Mouse (Mus musculus) heart, adult 2 months (tissue): ENCODE measurements around the gene Plscr3. TPM values are rescaled to one million over a fixed set of nuclear protein-coding genes. Genes with fewer than 3 reads are reported as not detected.

Source experiments
- DNase-seq, 2 experiments: peaks; one replicate each; pipeline ENCODE4 v3.0.0; 2021
- H3K27ac ChIP-seq: fragments of 200-600 bp; 2 replicates; pipeline ENCODE4 v1.8.1; 2022
- H3K27me3 ChIP-seq: fragments of 200-500 bp; 2 replicates; pipeline ENCODE4 v1.6.1; 2012; ENCODE audit warnings: mild to moderate bottlenecking, low read length, inconsistent platforms, mixed read lengths; ENCODE audit not compliant: control insufficient read depth, insufficient read depth
- H3K36me3 ChIP-seq: fragments of 200-500 bp; 2 replicates; pipeline ENCODE4 v1.6.1; 2012; ENCODE audit warnings: low read length, inconsistent platforms; ENCODE audit not compliant: control insufficient read depth, insufficient read depth
- H3K4me1 ChIP-seq: fragments of 200-500 bp; 2 replicates; pipeline ENCODE4 v1.6.1; 2011; ENCODE audit warnings: low read length; ENCODE audit not compliant: control insufficient read depth, insufficient read depth
- H3K4me3 ChIP-seq: fragments of 200-600 bp; 2 replicates; pipeline ENCODE4 v1.8.1; 2022
- H3K79me2 ChIP-seq: fragments of 200-500 bp; replicated peaks from 2 replicates; pipeline ENCODE4 v1.6.1; 2012; ENCODE audit warnings: mild to moderate bottlenecking, inconsistent platforms, low read length, moderate library complexity, mixed read lengths; ENCODE audit not compliant: control insufficient read depth, insufficient read depth
- H3K9ac ChIP-seq: fragments of 200-500 bp; 2 replicates; pipeline ENCODE4 v1.6.1; 2012; ENCODE audit warnings: low read depth, mild to moderate bottlenecking, control low read depth, inconsistent platforms, low read length, mixed read lengths
- CTCF ChIP-seq: fragments of 200-600 bp; IDR thresholded peaks from 2 replicates; pipeline ENCODE4 v1.8.1; 2022; ENCODE audit warnings: antibody characterized with exemption, mild to moderate bottlenecking, moderate library complexity
- EP300 ChIP-seq: fragments of 200-500 bp; IDR thresholded peaks from 2 replicates; pipeline ENCODE4 v1.6.1; 2011; ENCODE audit warnings: low read depth, low read length, control low read depth; ENCODE audit not compliant: insufficient read depth
- POLR2A ChIP-seq: fragments of 200-500 bp; IDR thresholded peaks from 2 replicates; pipeline ENCODE4 v1.6.1; 2011; ENCODE audit warnings: mild to moderate bottlenecking, low read depth, low read length, control low read depth; ENCODE audit not compliant: insufficient read depth
- WGBS: fragments of 180-500 bp; shearing (Covaris S2); methylation state at CpG from one replicate; pipeline ENCODE4 v1.1.7; 2018; 5-methylcytosine and 5-hydroxymethylcytosine counted together
- intact Hi-C: fragments of 180-260 bp; cut with DNase I; formaldehyde crosslinking; loops from one replicate; pipeline ENCODE4 v1.15.1; 2025
- polyA plus RNA-seq: library from polyadenylated mRNA; depleted of rRNA; stranded (reverse); fragments of >200 nt; gene quantifications from 2 replicates; pipeline ENCODE4 v1.2.3, GENCODE M21; 2012
- total RNA-seq, 2 experiments: library from RNA; stranded (reverse); gene quantifications; 2 replicates each; pipeline ENCODE4 v1.2.3; 2021

The Plscr3 gene
- total and polyA plus RNA-seq, 3 experiments = 21.2 to 48.3 (median 22.4) TPM

GRCm38 (mm10) chr11:69880506-69880852 lies 34.3 kb downstream of the Plscr3 start:
- peak overlapping the region; percentile 81 for H3K27ac ChIP-seq
- no peaks in the 10 kb centered on the region for H3K27me3 ChIP-seq
- H3K79me2 ChIP-seq = no peaks in the 10 kb centered on the region
- H3K36me3 ChIP-seq = no peaks in the 10 kb centered on the region
- WGBS = under 1% methylated on average over 18 of the region's 18 CpGs
- no peak for TF ChIP-seq POLR2A
- no peak for TF ChIP-seq EP300
- TF ChIP-seq CTCF = peak; percentile 94
- DNase-seq = no peak
- H3K9ac ChIP-seq = peak overlapping the region; percentile 68
- H3K4me3 ChIP-seq = peak overlapping the region; percentile 77
- intact Hi-C loops = loop anchor here (1.0 to 2.0 kb wide), 2 partner anchors 40 to 69 kb away; partner anchors contain the start of gene Eif5a
- peaks cover 6% of the 10 kb centered on the region for H3K4me1 ChIP-seq

- intact Hi-C loops = loop anchor here (1.0 to 2.0 kb wide), 2 partner anchors 40 to 68 kb away; partner anchors contain the start of gene Eif5a
- Histone ChIP-seq H3K4me3 (peak within 1 kb of the TSS; percentile 77), H3K4me1 (peaks cover 5% of the 10 kb centered on the region)
Measured at GRCm38 (mm10) chr11:69880853-69881603, 34.9 kb downstream of the Plscr3 start, which contains the start of gene Kctd11. TSS of gene Kctd11 (minus strand) at chr11:69881406.

GRCm38 (mm10) chr11:69881787-69882670 lies 35.9 kb downstream of the Plscr3 start:
- DNase-seq = no peak
- 63% methylated on average over 21 of the region's 21 CpGs for WGBS
- Histone ChIP-seq H3K27ac (peak overlapping the region; percentile 81), H3K79me2 (no peaks in the 10 kb centered on the region), H3K9ac (peak overlapping the region; percentile 64), H3K36me3 (no peaks in the 10 kb centered on the region), H3K27me3 (no peaks in the 10 kb centered on the region), H3K4me3 (peak overlapping the region; percentile 77), H3K4me1 (peaks cover 3% of the 10 kb centered on the region)
- intact Hi-C loops = loop anchor here (2.0 kb wide), 1 partner anchor 39 kb away; the partner anchor contains the start of gene Eif5a
- TF ChIP-seq EP300 = no peak
- TF ChIP-seq CTCF = no peak
- no peak for TF ChIP-seq POLR2A

More at GRCm38 (mm10) chr11:69880853-69881603, 34.9 kb downstream of the Plscr3 start, which contains the start of gene Kctd11:
- DNase-seq = peak; percentile 96
- Histone ChIP-seq H3K79me2 (no peaks in the 10 kb centered on the region), H3K9ac (peak within 1 kb of the TSS; percentile 68), H3K36me3 (no peaks in the 10 kb centered on the region), H3K27ac (peak within 1 kb of the TSS; percentile 81), H3K27me3 (no peaks in the 10 kb centered on the region)
- peak; percentile 57 for TF ChIP-seq CTCF
- TF ChIP-seq POLR2A = peak; percentile 98
- no peak; the same call in 1 of the 2 replicates for TF ChIP-seq EP300
- under 1% methylated on average over 46 of the region's 46 CpGs for WGBS

DNA sequence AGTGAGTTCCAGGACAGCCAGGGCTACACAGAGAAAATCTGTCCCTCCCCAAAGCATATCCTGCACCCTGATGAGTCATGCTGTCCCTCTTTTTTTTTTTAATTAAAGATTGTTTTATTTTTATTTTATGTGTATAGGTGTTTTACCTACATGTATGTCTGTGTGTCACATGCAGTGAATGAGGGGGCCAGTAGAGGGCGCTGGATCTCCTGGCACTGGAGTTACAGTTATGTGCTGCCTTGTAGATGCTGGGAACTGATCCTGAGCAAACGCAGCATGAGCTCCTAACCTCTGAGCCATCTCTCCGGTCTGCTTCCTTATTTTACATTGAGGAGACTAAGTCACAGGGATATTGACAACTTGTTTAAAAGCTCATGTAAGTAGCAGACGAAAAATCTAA lies 36.9 kb downstream of the Plscr3 start:
- H3K27me3 ChIP-seq = no peaks in the 10 kb centered on the region
- DNase-seq = no peak
- WGBS = 72% methylated on average over 4 of the region's 4 CpGs
- H3K4me1 ChIP-seq = peaks cover 5% of the 10 kb centered on the region
- H3K79me2 ChIP-seq = no peaks in the 10 kb centered on the region
- no peak overlapping the region for H3K27ac ChIP-seq
- intact Hi-C loops = no loop called here
- no peak overlapping the region for H3K9ac ChIP-seq
- H3K36me3 ChIP-seq = no peaks in the 10 kb centered on the region
- no peak overlapping the region for H3K4me3 ChIP-seq
- TF ChIP-seq POLR2A = no peak
- peak; percentile 65 for TF ChIP-seq CTCF

DNA sequence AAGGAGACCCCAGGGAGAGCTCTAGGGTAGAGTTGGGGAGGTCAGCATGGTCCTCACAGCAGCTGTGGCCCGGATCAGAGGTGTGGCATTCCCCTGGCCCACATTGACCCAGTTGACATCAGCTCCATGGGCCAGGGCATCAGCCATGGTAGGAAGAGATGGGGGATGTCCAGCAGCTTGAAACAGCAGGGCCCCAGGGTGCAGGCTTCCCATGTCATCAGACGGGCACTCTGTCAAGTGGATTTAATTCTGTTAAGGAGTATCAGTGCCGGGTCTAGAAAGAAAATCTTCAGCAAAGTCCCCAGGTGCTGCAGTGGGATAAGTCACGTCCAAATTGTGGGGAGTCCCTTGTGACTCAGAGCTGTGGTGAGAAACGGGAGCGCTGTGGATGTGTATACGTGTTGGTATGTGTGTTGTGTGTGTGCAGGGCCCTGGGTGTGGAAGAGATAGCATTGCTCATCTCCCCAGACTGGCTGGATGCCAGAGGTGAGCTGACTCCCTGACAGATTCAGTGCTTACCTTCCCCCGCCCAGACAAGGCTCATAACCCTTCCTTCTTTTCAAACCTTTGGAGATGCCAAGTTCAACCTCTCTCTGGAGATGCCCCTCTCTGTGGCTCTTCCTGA lies 37.5 kb downstream of the Plscr3 start:
- Histone ChIP-seq H3K27ac (peak overlapping the region; percentile 67), H3K4me3 (no peak overlapping the region), H3K4me1 (peaks cover 5% of the 10 kb centered on the region), H3K27me3 (no peaks in the 10 kb centered on the region), H3K36me3 (no peaks in the 10 kb centered on the region), H3K79me2 (no peaks in the 10 kb centered on the region), H3K9ac (no peak overlapping the region)
- 81% methylated on average over 8 of the region's 8 CpGs for WGBS
- intact Hi-C loops = no loop called here
- TF ChIP-seq CTCF = no peak
- TF ChIP-seq EP300 = no peak
- TF ChIP-seq POLR2A = no peak
- peak in 1 of 2 experiments; percentile 14 for DNase-seq
